Mouse (Mus musculus) kidney, postnatal 36 days (tissue): ENCODE results near the gene Gucy2e.

Experiments
- DNase-seq, 2 experiments: peaks; one replicate each; pipeline ENCODE4 v3.0.0; 2021 to 2022; ENCODE audit warnings: mixed read lengths in 2 of 2

Gene Gucy2e

GRCm38 (mm10) chr11:69172606-69173005 is 64.2 kb downstream of the Gucy2e start:
- no peak for DNase-seq

- peak; percentile 62 to 75 for DNase-seq
Measured at GRCm38 (mm10) chr11:69171626-69172025, 65.2 kb downstream of the Gucy2e start.

DNA sequence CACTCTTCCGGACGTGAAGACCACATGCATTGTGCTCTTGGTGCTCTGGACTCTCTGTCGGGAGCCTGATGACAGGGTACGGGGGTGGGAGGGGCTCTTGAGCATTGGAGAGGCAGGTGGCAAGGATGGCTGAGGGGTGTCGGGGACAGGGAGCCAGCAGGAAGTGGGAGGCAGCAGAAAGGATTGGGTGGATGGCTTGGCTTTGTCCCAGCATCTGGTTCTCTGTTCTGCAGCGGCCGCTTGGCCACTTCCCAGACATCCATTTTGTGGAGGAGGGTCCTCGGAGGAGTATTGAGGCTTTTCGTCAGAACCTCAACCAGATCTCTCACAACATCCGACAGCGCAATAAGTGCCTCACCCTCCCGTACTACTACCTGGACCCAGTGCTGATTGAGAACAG is 67.5 kb downstream of the Gucy2e start:
- DNase-seq, result no peak
